Mouse (Mus musculus): ENCODE results near the gene Rufy1.
A peak's percentile ranks its signal among the peaks of the same experiment; 100 is the strongest.

Rufy1 gene

DNA sequence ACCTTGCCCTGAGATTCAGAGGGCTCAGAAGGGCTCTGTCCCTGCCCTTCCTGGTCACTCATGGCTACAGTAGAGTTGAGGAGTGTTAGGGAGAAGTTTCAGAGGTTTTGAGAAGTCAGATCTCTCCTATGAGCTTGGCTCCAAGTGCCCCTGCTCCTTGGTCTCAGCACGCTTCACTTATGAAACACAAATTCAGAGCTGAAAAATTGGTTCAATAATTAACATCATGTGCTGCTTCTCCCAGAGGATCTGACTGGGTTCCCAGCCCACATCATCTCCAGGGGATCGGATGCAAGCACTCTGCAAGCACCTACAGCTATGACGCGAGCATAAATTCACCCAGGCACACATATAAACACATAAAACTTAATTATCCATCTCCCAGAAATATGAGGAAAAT lies 4.9 kb downstream of the Rufy1 start:
- DNase-seq (ENCODE audit: low spot score): no peak

DNA sequence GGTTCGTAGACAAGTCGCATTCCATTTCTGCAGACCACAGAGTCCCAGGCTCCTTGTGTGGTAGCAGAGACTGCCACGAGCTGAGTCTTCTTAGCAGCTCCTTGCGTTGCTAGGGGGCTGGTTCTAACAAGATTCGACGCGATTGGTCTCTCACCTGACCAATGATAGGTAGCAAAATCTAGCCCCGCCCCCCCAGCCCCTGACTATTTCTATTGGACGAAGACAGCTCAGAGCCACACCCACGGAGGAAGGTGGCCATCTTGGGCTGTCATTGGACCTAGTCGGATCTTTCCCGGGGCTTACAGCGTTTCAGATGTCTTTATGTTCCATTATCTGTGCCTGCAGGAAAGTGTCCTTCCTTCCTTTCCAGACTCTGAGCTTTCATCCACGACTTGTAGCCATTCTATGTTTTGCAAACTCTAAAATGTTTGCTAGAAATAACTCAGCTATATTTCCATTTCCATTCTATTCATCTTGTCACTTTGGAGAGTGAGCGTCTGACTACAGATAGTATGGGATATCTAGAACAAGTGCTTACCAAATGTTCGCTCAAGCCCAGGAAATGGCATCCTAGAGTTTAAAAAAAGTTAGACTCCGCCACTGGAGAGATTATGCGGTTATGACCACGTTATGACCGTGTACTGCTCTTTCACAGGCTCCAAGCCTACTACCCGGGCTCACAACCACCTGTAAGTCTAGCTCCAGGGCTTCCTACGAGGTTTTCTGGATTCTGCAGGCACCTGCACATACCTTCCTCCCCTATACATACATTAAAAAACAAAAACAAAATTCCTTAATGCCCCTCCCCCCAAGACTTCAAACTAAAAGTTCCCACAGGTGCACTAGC lies 8.8 kb downstream of the Rufy1 start:
- DNase-seq (ENCODE audit: low spot score): peak; percentile 87

DNA sequence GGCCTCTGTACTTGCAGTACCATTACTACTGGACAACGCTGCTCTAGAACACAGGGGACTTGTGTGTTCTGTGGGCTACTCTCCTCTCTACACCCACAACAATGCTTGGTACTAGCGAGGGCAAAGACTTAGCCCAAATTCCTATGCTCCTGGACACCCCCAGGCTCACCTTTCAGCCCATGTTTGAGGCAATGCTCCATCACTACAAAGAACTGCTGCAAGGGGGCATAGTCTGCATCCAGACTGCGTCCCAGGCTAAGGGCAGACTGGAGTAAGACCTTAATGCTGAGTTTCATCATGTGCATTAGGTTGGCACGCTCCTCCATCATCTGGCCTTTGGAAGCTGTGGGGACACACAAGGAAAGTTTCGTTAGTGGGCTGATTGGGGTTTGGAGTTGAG lies 9.5 kb downstream of the Rufy1 start:
- DNase-seq (ENCODE audit: low spot score): no peak

DNA sequence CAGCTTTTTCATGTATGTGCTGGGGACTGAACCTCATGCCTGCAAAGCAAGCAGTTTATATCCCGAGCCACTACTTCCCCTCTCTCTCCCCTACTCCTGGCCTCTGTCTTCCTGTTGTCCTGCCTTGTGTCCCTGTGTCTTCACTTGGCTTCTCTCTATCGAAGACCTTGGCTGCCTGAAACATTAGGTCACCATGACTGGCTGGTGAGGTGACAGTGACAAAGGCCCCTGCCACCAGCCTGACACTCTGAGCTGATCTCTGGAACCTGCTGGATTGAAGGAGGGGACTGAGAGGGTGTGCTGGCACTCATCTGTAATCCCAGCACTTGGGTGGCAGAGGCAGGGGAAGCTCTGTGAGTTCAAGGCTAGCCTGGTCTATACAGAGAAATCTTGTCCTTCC lies 13.1 kb downstream of the Rufy1 start:
- no peak for DNase-seq (ENCODE audit: low spot score)

DNA sequence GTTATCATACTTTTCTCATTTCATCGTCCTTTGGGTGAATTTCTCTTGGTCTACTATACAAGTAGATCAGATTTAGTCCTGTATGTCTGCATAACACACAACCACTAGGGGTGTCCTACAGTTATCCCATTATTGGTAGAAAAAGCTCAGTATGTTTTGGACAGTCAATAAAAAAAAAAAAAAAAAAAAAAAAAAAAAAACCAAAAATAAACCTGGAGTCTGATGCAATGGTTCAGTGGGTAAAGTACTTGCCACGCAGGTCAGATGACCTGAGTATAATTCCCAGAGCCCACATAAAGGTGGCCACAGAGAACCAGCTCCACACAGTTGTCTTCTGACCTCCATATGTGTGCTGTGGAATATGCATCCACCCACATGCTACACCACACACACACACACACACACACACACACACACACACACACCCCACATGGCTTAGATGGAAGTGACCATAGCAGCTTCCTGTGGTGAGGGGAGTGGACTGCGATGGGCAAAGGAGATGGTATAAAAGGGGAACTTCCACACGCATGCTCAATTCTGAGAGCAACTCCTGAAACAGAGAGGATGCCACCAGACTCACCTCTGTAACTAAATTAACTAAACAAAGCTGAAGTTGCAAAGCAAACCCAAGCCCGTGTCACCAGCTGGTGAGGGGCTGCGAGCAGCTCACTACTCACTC lies 15.2 kb downstream of the Rufy1 start:
- no peak for DNase-seq (ENCODE audit: low spot score)

DNA sequence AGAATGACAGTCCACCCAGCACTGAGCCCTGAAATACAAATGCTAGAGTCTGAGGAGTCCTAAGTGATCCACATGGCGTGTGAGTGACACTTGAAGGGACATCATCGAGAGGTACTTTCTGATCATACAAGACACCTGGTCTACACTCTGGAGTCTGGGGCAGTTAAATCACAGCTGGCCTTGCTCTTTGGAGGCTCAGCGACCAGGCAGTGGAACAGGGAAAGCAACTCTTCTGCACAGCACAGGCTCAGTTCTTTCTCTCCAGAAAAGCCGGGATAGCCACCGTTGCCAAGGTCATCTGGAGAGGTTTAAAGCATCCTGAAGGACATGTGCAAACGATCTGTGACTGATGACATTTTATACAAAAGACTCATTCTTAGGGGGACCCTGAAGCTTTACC lies 23.7 kb downstream of the Rufy1 start:
- no peak for DNase-seq (ENCODE audit: low spot score)

DNA sequence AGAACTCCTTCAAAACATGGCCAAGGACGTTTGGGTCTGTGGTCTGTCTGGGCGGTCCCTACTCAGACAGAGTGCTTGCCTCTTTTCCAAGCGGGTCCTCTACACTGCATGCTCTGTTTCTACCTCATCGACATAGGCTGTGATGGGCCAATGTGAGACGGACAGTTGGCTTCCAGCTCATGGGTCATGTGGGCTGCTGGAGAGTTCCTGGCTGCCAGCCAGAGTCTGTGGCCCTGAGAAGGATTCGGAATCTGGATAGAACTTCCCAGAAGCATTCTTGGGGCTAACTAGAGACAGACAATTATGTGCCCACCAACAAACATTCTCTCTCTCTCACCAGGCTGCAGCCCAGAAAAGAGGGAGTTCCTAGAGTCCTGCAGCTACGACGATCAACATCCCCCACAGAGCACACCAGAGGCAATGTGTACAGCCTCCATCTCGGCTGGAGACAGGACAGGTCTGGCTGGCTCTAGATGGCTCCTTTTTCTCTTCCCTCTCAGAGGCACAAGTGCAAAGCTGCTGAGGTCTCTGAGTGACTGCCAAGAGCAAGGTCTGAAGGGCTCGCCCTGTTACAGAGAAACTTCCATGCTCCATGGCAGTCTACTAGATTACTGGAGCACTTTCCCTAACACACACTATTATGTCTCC lies 27.4 kb downstream of the Rufy1 start:
- DNase-seq (ENCODE audit: low spot score): no peak

DNA sequence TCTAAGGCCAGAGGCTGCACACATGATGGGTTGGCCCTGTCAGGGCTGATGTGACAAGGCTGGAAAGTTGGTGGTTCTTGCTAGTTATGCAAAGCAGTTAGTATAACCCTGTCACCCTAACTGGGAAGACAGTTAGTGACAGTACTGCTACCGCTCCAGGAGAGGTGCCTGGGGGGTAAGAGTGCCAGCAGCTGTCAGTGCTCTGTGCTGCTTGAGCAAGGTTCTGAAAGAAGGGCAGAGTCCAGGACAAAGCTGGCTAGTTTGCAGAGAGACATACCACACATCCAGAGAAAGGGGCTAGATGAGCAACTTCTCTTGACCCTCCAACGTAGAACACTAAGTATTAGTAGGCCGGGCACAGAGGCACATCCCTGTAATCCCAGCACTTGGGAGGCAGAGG lies 28.4 kb downstream of the Rufy1 start:
- DNase-seq (ENCODE audit: low spot score): no peak

DNA sequence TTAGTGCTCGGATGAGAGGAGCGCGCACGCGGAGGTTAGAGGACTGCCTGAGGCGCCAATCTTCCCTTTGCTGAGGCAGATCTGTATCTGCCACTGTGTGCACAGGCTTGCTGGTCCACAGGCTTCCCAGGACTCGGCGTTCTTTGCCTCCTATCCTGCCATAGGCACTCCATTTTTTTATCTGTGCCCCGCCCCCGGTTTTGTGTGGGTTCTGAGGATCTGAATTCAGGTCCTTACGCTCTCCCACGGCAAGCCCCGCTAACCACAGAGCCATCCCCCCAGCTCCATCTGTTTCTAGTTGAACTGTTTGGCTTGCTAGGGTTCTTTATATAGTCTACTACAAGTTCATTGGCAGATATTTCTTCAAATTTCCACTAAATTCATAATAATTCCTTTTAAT lies 32.1 kb downstream of the Rufy1 start:
- DNase-seq (ENCODE audit: low spot score): no peak

DNA sequence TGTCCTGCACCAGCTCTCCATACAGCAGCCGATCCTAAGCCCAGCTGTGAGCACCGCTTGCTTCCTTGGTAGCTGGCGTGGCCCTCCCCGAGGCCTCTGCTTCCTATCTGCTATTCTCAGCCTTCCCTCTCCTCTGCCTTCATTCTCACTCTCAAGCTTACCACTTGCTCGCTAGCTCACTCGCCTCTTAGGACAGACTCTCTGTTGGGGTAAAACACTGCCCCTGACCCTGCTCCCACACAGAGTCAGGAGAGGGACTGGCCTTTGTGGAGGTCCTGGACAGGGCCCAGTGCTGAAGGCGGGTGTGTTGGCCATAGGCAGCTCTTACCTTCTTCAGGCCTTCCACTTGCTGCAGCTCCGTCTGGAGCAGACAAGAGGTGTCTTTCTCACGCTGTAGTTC lies 33.6 kb downstream of the Rufy1 start:
- no peak for DNase-seq (ENCODE audit: low spot score)

DNA sequence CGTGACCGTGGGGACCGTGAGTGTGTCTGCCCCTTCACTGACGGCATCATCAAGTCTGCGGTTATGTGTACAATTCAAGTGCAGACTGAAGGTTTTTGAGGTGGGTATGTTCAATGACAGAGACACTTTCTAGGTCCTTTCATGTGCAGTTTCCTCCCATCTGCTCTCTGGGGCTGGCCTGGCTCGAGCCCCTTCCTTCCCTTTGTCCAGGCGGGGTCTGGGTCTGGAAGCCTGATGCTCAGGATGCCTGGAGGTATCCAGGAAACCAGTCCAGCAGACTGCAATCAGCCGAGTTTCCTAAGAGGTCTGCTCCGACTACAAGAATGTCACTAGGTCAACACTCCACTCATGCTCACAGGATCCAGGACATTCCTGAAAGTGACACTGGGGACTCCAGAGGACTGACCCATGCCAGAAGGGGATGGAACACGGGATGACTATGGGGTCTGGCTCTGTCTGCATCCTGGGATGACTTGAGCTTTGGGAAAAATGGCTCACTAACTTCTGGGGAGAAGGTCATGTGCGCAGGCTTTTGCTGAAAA lies 34.1 kb downstream of the Rufy1 start:
- DNase-seq (ENCODE audit: low spot score): no peak

DNA sequence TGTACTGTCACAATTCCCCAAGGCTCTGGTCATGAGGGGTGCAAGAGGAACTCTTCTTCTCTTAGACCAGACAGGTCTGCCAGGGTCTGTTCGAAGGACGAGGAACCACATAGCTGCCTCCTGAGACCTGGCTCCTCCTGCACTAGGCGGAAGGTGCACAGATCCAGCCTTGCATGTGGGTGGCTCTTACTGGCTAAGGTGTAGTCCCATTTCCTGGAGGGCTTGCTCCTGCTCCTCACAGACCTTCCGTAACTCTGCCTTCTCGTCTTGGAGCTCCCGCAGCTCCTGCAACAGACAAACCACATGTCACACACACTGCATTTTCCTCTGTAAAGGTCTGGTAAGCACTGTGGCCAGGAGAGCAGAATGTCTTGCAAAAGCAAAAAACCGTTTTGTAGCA lies 36.2 kb downstream of the Rufy1 start:
- no peak for DNase-seq (ENCODE audit: low spot score)

DNA sequence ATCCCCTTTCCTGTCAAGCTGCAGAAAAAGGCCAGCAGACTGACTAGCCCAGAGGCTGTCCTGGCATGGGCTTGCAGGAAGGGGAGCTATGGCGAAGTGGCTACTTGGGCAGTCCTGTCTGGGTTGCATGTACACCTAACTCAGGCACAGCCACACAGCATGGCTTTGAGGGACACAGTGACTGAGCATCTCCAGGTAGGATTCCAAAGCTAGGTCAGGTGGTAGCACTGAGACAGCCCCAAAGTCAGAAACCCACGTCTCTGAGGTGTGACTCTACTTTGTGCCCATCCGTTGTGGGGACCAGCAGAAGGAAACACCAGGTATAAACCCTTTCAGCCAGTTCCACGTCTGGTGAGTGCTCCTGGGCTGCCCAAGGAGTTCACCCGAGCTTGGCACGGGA lies 37.6 kb downstream of the Rufy1 start:
- no peak for DNase-seq (ENCODE audit: low spot score)

DNA sequence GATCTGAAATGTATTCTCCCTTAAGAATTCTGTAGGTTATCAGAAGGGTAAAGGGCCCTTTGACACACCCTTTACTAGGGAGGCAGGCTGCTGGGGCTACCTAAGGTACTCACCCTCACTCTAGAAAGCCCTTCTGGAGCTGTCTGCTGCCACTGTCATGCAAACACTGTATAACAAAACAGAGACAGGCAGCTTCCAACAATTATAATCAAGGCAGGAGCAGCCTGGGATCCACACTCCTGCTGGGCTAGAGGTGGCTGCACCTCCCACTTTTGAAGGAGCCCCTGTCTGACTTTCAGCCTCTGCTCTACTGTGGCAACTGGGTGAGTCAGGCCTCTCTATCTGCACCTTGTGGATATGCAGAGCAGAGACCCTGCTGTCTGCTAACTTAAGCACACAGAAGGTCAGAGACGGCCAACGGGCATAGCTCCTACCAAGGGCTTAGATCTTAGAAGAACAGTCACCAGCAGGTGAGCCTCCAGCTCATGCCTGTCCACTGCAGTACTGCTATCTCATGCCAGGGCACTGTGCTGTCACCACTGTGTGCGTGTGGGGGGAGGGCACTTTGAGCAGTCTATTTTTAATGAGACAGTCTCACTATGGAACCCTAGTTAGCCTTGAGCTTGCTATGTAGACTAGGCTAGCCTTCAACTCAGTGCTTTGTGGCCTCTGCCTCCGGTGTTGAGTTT lies 39.5 kb downstream of the Rufy1 start:
- no peak for DNase-seq (ENCODE audit: low spot score)

DNA sequence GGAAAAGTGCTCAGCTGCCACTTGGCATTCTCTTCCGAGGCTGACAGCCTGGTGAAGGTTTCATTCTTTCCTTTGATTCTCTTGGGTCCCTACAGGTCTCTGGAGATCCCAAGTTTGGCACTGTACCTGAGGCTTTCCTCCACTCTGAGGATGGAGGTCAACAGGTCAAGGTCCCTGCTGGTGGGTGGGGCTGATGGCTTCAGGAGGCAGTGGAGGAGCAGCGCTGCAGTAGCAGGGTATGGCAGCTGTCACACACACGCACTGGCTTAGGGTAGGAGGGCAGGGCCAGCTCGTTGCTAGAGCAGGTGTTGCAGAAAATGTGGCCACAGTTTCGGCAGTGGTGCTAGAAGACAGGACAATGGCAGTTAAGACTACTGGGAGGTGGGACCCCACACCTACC lies 41.3 kb downstream of the Rufy1 start:
- DNase-seq (ENCODE audit: low spot score): no peak

DNA sequence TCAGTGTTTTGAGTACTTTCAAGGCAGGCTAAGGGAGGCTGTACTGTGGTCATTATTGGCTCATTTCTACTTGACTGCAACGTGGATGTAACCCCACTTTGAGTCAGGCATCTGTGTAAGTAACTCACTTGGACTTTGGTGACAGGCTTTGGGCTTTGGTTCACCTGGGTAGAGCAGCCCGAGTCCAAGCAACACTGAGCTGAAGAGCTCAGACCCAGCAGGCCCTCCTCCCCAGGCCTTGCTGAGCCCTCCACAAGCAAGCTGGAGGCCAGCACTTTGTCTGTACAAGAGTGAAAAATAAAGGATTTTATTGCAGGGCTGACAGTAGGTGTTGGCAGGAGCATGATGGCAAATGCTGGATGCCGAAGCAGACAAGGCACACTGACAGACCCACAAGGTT lies 41.9 kb downstream of the Rufy1 start:
- DNase-seq (ENCODE audit: low spot score): no peak

DNA sequence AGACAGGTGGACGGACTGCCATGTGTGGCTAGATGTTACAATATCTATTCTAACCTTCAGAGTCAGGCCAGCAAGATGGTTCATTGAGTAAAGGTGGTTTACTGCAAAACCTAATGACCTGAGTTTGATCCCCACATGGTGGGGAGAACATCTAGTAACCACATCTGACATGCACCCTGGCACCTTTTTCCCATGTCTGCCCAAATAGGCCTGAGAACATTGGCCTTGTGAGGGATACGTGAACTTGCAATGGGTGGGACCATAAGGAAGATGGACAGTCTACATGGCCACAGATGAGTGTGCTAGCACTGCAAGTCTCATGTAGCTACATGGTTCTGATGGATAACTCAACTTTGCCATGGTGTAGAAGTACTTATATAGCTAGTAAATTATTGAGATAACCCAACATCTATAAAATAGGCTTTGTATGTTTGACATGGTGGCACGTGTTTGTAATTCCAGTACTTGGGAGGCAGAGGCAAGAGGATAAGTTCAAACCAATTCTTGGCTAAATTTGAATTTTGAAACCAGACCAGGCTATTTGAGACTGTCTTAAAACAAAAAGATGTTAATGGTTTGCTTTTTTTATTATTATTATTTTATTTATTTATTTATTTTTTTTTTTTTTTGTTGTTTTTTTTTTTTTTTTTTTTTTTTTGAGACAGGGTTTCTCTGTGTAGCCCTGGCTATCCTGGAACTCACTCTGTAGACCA lies 42.6 kb downstream of the Rufy1 start:
- no peak for DNase-seq (ENCODE audit: low spot score)

DNA sequence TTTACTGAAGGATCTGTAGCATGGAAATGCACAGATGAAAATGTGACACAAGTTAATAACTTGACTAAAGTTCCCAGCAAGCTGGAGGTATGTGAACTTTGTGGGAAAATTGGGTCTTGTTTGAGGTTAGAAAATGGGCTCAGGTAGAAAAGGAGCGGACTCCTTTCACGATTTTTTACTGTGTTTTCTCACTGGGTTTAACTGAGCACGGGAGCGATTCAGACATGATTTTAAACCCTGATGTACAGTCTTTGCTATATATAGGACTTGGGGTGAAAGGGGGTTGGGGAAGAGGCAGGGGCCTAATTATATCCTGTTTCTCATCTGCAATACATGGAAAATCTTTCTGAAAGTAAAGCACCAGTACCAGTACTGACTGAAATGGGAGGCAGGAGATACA lies 43.2 kb downstream of the Rufy1 start:
- DNase-seq (ENCODE audit: low spot score): no peak

DNA sequence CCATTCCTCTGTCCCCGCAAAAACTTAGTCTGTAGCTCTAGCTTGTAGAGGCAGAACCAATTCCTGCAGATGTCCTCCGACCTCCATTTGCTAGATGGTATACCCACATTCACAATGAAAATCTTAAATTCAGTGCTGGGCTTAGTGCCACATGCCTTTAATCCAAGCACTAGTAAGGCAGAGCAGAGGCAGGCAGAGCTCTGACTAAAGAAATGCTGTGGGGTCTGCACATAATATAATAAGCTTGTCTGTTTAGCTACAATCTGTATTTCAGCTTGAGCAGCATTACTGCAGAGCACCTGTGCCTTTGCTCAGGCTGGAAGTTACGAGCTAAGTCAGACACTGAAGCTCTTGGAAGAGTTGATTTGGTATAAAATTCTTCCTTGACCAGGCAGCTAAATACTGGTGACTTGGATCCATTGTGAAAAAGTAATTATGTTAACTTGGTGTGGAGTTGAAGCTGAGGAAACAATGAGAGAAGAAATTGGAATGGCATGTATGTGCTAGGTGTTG lies 43.7 kb downstream of the Rufy1 start:
- DNase-seq (ENCODE audit: low spot score): no peak

DNA sequence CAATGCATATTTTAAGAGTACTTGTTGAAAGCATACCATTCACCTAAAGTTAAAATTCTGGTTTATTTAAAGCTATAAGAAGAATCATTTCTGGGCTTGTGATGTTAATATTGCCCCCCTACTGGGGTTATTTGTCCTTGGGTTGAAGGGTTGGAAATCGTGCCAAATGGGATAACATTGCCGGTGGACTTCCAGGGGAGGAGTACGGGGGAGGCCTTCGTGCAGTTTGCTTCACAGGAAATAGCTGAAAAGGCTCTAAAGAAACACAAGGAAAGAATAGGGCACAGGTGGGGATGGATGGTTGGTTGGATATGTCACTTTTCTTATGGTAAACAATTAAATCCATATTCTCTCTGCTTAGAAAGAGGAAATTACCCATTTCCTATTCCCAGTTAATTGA lies 49.6 kb downstream of the Rufy1 start:
- no peak for DNase-seq (ENCODE audit: low spot score)

DNA sequence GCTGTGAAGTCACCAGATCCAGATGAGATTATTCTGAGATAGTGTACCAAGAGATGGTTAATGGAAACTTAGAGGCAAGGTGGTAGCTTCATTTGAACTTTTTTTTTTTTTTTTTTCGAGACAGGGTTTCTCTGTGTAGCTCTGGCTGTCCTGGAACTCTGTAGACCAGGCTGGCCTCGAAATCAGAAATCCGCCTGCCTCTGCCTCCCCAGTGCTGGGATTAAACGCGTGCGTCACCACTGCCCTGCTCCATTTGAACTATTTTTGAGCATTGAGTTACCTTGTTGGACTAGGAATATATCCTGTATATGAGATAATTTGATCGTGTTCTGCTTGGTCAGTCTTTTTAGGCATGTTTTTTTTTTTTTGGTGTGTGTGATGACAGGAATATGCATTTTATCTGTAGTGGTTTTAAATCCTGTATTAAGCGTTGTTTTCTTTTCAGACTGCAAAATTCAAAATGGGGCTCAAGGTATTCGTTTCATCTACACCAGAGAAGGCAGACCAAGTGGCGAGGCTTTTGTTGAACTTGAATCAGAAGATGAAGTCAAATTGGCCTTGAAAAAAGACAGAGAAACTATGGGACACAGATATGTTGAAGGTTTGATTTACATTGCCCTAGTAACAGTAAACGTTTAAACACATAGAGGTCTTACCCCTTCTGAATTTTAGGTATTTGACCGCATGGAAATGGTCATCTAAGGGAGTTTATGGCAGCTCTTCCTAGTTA lies 51.7 kb downstream of the Rufy1 start:
- DNase-seq (ENCODE audit: low spot score): no peak
